Mouse (Mus musculus): ENCODE measurements around the gene Stk24. TPM values are rescaled to one million over a fixed set of nuclear protein-coding genes. Genes with fewer than 3 reads are reported as not detected.

The Stk24 gene
- polyA plus RNA-seq, 1 experiment from 2014 or later, result 36.6 TPM

DNA sequence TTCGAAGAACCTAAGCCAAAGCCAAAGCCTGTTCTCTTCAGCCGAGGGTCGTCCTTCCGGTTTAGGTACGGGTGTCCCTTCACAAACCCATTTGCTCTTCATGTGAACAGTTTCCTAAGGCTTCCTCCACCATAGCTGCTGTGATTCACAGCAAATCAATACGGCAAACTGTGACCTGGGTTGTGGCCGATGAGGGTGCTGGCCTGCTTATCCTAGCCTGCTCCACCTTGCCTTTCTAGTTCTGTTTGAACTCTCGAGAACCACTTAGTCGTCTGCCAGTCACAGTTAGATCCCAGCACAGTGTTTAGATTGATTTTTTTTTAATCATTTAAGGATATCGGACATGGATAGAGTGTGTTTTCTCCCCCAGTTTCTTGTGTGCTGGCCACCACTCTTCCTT, 141.1 kb downstream of the Stk24 start:
- no peak for TF ChIP-seq CTCF (IDR thresholded peaks at IDR 0.05; ENCODE audit: low read depth)
- H3K4me2 ChIP-seq (ENCODE audit: low read length), result no peak overlapping the region
- H3K9me3 ChIP-seq (replicated peaks; ENCODE audit: low read length), result no peaks in the 10 kb centered on the region
- 95% methylated on average over 10 of the region's 10 CpGs for WGBS
- H3K27me3 ChIP-seq (ENCODE audit: insufficient read depth, low read length), result no peaks in the 10 kb centered on the region
- DNase-seq (ENCODE audit: low spot score) (no peak), ATAC-seq (replicated peaks; ENCODE audit: low FRiP score, low read depth) (no peak)
- H3K36me3 ChIP-seq (ENCODE audit: insufficient read depth, low read length), result peaks cover 39% of the 10 kb centered on the region
- no peak overlapping the region for H3K27ac ChIP-seq
- H3K4me3 ChIP-seq (replicated peaks; ENCODE audit: low read depth, low read length), result no peak overlapping the region
- H3K9ac ChIP-seq (ENCODE audit: low read depth, low read length), result no peak overlapping the region
- no peaks in the 10 kb centered on the region for H3K4me1 ChIP-seq (replicated peaks; ENCODE audit: insufficient read depth, low read length)

GRCm38 (mm10) chr14:121236736-121237135, 143.1 kb downstream of the Stk24 start:
- H3K27ac ChIP-seq, result no peak overlapping the region
- no peak for TF ChIP-seq CTCF (IDR thresholded peaks at IDR 0.05; ENCODE audit: low read depth)
- no peaks in the 10 kb centered on the region for H3K27me3 ChIP-seq (ENCODE audit: insufficient read depth, low read length)
- no peak for ATAC-seq (replicated peaks; ENCODE audit: low FRiP score, low read depth)
- H3K9ac ChIP-seq (ENCODE audit: low read depth, low read length), result no peak overlapping the region
- no peak overlapping the region for H3K4me3 ChIP-seq (replicated peaks; ENCODE audit: low read depth, low read length)
- H3K4me1 ChIP-seq (replicated peaks; ENCODE audit: insufficient read depth, low read length), result no peaks in the 10 kb centered on the region
- peaks cover 37% of the 10 kb centered on the region; the same call in 1 of the 2 replicates for H3K36me3 ChIP-seq (ENCODE audit: insufficient read depth, low read length)
- no peak overlapping the region for H3K4me2 ChIP-seq (ENCODE audit: low read length)
- H3K9me3 ChIP-seq (replicated peaks; ENCODE audit: low read length), result no peaks in the 10 kb centered on the region
- 95% methylated on average over 4 of the region's 4 CpGs for WGBS
- no peak for DNase-seq (ENCODE audit: low spot score)

Other genes with a start within 250 kb of the Stk24 start
- gene Slc15a1, start 125.2 kb upstream of the Stk24 start, polyA plus RNA-seq (2015; fragmentation: Nextera tagmentation; extraction: Ambion mirVana), result 0.74 and 1.2 TPM in 2 replicates

Data from kidney, postnatal 0 days (tissue).